Mouse (Mus musculus): Measurements from ENCODE around the gene Ptges3l.
"Not testable (repeated sequence)": the region's sequence is repeated elsewhere in the genome, so short reads cannot be mapped to it uniquely, and the experiment has no call there.

Gene Ptges3l

DNA sequence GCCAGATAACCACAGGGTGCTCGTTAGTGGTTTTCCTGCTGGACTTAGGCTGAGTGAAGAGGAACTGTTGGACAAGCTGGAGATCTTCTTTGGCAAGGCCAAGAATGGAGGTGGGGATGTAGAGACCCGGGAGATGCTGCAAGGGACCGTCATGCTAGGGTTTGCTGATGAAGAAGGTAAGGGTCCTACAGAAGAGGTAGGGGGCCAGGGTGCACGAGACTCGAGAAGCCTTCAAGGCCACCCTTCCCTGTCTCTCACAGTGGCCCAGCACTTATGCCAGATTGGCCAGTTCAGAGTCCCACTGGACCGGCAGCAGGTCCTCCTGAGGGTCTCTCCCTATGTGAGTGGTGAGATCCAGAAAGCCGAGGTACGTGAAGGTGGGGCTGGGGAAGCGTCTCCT, 32.5 kb upstream of the Ptges3l start:
- no peak for DNase-seq (ENCODE audit: low read depth, low spot score)

DNA sequence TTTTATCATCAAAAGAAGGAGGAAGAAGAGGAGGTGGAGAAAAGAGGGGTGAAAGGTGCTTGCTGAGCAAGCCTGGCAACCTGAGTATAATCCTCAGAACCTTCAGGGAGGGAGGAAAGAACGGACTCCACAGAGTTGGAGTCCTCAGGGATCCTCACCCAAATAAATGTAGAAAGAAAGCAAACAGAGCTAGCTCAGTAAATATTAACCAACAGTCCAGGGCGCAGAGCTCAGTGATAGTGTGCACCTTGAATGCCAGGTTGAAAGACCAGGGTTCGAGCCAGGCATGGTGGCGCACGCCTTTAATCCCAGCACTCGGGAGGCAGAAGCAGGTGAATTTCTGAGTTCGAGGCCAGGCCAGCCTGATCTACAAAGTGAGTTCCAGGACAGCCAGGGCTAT, 30.5 kb upstream of the Ptges3l start:
- no peak for DNase-seq (ENCODE audit: low read depth, low spot score)

DNA sequence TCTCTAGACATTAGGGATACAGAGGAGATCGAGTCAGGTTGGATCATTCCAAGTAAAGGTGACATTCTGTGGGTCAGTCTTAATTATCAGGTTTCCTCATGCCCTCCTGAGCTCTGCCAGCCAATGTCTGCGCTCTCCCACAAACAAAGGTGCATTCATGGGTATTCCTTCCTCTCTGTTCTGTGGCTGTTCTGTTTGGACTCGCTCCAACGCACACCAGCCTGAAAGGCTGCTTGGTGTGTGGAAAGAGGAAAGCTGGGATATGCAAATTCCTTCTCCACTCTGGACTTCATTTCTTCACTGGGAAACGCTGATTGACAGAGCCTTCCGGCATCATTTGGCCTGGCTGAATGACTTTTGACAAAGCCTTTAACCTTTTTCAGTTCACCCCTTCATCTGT, 29.6 kb upstream of the Ptges3l start:
- no peak for DNase-seq (ENCODE audit: low read depth, low spot score)

DNA sequence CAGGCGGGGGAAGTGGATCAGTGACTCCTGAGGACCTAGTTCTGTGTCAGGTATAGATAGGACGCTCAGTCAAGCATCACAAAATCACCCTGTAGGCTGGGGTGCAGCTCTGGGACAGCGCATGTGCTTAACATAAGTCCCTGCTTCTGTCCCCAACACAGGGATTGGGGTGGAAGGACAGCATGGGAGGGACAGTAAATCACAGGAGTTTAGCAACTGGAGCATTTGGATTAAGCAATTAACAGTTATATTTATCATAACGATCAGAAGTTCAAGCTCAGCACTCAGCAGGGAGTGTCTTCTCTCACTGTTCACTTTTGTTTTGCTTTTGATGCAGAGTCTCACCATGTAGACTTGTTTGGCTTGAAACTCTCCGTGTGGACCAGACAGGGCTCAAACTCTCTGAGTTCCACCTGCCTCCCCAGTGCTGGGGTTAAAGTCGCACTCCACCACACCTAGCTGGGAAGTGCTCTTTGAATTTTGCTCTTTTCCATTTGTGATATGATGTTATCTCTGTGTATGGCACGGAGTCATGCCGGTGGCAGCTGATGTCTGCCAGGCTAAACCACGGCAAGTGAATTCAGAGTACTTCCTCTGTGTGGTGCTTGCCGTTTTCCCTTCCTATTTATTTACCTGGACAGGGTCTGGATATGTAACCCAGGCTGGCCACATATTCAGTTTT, 27.1 kb upstream of the Ptges3l start:
- no peak for DNase-seq (ENCODE audit: low read depth, low spot score)

DNA sequence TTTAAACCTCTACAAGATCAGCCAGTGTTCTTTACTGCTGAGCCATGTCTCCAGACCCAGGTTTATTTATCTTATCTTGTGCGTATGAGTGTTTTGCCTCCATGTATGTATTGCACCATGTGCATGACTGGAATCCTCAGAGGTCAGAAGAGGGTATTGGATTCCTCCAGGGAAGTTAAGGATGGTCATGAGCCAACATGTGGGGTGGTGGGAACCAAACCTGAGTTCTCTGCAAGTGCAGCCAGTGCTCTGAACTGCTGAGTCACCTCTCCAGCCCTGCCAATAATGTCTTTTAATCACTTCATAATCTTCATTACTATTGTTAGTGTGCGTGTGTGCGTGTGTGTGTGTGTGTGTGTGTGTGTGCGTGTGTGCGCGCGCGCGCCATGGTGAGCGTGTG, 26.4 kb upstream of the Ptges3l start:
- no peak for DNase-seq (ENCODE audit: low read depth, low spot score)

DNA sequence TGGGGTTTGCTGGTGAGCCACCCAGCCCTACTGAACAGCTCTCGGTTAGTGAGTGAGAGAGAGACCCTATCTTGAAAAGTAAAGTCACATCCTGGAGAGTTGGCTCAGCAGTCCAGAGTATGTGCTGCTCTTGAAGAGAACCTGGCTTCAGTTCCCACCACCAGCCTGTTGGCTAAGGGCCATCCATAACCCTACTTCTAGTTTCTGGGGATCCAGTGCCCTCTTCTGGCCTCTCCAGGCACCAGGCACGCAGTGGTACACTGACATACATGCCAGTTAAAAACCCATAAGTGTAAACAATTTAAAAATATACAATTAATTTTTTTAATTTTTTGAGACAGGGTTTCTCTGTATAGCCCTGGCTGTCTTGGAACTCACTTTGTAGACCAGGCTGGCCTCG, 25.3 kb upstream of the Ptges3l start:
- peak; percentile 62 for DNase-seq (ENCODE audit: low read depth, low spot score)

DNA sequence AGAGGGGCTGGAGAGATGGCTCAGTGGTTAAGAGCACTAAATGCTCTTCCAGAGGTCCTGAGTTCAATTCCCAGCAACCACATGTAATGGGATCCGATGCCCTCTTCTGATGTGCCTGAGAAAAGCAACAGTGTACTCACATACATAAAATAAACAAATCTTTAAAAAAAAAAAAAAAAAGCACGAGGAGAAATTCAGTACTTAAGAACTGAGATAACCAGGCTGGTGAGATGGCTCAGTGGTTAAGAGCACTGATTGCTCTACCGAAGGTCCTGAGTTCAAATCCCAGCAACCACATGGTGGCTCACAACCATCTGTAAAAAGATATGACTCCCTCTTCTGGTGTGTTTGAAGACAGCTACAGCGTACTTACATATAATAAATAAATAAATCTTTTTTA, 24.5 kb upstream of the Ptges3l start:
- DNase-seq (ENCODE audit: low read depth, low spot score) = not testable (repeated sequence)

DNA sequence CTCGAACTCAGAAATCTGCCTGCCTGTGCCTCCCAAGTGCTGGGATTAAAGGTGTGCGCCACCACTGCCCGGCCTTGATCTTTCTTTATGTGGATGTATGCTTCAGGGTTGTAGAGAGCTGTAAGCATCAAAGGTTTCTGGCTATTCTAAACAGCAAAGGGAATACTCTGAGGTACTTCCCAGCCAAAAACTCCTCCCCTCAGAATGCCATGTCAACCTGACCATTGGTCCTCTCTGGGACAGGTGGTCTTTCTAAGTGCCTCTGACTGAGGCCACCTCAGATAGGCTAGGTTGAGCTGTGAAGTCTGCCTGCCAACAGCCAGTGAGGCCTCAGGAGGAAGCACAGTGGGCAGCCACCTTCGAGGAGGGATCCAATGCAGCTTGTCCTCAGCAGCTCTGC, 23.8 kb upstream of the Ptges3l start:
- DNase-seq (ENCODE audit: low read depth, low spot score) = peak; percentile 34

DNA sequence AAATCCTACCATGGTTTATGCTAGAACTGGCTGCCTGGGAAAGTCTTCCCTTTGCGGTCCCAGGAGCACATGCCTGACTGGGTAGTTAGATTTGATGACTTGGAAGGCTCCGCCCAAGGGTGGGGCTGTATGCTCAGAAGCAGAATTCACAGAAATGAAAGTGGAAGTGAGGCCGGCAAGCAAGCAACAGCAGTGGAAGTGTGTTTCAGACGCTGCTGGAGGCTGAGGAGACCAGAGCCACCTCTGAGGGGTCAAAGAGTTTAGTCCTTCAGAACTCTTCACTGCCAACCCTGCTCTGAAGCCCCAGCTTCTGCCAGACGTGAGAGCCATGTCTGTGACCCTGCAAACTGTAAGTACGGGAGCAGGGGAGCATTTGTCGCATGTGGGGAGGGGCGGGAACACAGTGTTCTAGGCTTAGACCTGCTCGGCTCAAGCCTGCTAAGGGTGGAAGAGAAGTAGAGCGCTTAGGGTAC, 23.2 kb upstream of the Ptges3l start, which contains the start of gene Ifi35:
Gene Ifi35, plus strand, starts transcription at position 134 of the 473 bp plus-strand sequence.
- DNase-seq (ENCODE audit: low read depth, low spot score) = peak; percentile 90

DNA sequence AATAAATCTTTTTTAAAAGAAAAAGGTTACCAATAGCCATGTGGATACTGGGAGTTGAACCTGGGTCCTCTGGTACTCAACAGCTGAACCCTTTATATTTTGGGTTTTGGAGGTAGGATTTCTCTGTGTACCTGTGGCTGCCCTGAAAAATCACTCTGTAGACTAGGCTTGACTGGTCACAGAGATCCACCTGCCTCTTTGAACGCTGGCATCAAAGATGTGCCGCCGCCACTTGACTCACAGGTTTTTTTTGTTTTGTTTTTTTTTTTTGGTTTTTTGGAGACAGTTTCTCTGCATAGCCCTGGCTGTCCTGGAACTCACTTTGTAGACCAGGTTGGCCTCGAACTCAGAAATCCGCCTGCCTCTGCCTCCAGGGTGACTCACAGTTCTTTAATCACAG, 22.7 kb upstream of the Ptges3l start:
- DNase-seq (ENCODE audit: low read depth, low spot score) = peak; percentile 34

DNA sequence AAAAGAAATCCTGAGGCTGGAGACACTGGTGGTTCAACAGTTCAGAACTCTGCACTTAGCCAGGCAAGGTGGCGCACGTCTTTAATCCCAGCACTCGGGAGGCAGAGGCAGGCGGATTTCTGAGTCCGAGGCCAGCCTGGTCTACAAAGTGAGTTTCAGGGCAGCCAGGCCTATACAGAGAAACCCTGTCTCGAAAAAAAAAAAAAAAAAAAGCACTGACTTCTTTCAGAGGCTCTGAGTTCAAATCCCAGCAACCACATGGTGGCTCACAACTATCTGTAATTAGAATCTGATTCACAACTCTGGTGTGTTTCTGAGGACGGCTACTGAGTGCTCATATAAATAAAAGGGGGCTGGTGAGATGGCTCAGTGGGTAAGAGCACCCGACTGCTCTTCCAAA, 21.7 kb upstream of the Ptges3l start:
- not testable (repeated sequence) for DNase-seq (ENCODE audit: low read depth, low spot score)

DNA sequence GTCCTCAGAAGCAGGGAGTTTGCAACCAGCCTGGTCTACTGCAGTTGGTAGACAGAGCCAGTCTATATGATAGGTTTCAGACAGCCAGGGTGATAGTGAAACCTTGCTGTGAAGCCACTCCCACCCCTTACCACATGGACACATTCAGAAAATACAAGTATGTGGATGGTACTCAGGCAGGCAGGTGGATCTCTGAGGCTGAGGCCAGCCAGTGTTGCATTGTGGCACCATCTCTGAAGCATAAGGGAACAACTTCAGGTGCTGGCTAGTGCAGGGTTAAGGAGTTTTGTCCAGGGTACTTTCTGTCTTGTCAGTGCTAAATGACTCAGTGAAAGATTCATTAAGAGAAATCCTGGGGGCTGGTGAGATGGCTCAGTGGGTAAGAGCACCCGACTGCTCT, 21.2 kb upstream of the Ptges3l start:
- peak; percentile 22 for DNase-seq (ENCODE audit: low read depth, low spot score)

DNA sequence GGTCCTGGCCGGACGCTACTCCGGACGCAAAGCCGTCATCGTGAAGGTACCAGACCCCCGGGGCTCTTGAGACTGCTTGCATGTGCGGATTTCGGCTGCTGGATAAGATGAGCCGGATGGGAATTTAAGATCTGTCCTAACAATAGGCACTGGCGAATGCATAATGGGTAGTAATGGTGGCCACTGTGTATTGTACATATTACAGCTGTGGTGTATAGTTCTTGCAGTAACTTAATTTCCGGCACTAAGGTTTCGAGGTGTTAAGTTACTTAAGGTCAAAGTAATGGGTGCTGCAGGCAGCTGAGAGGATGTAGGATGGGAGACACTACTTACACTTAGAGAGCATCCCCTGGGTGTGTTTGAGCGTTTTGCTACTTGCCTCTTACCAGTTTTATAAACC, 17.6 kb upstream of the Ptges3l start:
- no peak for DNase-seq (ENCODE audit: low read depth, low spot score)

DNA sequence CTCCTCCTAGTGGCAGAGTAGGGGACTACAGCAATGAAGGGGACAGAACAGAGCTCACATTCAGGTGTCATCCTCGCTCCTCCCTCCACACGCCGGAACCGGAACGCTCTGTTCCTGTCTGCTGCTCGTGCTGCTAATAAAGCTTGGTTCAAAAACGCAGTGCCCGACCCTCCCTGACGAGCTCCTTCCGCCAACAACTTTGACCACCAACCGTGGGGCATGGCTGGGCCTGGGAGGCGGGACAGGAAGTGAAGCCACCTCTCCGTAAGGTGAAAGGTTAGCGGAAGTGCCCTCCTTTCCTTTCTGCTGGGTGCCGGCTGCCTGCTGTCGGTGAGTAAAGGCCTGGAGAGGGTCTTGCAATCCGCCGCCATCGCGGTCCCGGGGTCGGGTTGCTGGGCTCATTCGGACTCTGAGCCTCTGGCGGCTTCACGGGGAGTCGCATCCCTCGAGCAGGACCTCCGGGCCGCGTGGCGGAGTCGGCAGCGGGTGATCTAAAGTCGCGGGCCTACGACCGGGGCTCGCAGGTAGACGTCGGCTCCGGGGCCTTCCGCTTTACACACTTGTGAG, 17.1 kb upstream of the Ptges3l start, which contains the start of gene Rpl27:
Gene Rpl27, plus strand, starts transcription at position 172 of the 567 bp plus-strand sequence.
- DNase-seq (ENCODE audit: low read depth, low spot score) = peak; percentile 99

DNA sequence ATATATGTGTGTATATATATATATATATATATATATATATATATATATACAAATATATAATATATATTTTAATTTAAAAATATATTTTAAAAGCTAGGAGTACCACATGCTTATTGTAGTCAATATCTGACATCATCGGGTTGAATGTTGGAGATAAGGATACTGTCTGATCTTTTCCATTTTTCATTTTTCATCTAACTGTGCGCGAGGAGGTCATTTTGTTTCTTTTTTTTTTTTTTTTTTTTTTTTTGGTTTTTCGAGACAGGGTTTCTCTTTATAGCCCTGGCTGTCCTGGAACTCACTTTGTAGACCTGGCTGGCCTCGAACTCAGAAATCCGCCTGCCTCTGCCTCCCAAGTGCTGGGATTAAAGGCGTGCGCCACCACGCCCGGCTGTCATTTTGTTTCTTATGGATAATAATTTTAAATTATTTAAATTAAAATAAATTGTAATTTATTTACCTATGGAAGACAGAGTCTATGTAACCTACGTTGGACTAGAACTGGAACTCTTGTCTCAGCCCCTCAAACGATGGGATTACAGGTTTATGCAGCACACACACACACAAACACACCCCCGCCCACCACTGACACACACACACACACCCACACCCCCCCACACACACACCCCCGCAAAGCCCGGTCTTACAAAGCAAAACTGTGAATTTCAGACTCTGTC, 16.5 kb upstream of the Ptges3l start:
- not testable (repeated sequence) for DNase-seq (ENCODE audit: low read depth, low spot score)

DNA sequence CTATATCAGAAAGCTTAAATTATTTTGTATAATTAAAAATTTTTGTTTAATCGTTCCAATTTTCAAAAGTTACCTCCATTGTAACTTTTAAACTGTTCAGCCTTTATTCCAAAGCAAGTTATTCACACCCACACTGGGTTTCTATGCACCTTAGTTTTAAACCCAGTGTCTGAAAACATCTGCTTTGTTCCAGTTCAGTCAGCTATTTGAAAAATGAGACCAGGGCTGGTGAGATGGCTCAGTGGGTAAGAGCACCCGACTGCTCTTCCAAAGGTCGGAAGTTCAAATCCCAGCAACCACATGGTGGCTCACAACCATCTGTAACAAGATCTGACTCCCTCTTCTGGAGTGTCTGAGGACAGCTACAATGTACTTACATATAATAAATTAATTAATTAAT, 12.9 kb upstream of the Ptges3l start:
- not testable (repeated sequence) for DNase-seq (ENCODE audit: low read depth, low spot score)

DNA sequence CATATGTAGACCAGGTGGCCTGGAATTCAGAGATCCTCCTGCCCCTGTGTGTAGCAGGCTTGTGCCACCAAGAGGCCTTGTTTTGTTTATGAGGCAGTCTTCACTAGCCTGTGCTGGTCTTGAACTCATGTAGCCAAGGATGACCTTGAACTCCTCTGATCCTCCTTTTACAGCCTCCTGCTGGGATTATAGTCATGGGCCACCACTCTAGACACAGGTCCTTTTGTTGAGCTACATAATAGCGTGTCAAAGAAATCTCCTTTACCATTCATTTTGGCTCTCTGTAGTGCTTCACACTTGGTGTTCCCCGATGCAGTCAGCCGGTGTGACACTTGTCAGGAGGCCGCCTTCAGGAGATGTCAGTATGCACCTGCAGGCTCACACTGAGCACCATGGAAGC, 11.8 kb upstream of the Ptges3l start:
- no peak for DNase-seq (ENCODE audit: low read depth, low spot score)

DNA sequence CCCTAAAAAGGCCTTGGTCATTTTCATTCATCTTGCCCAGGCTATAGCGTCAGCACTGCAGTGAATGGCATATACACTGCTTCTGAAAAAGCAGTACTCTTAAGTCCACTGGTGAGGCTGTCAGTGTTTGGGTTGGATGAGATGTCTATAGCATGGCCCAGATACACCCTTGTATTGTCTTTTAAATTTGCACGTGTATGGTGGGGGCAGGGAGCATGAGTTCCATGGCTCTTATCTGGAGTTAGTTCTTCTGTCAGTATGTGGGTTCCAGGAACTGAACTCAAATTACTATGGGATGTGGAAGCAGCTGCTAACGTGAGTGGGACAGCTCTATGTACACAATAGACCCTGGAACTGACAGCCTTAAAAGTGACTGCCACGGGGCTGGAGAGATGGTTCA, 10.7 kb upstream of the Ptges3l start:
- DNase-seq (ENCODE audit: low read depth, low spot score) = no peak

DNA sequence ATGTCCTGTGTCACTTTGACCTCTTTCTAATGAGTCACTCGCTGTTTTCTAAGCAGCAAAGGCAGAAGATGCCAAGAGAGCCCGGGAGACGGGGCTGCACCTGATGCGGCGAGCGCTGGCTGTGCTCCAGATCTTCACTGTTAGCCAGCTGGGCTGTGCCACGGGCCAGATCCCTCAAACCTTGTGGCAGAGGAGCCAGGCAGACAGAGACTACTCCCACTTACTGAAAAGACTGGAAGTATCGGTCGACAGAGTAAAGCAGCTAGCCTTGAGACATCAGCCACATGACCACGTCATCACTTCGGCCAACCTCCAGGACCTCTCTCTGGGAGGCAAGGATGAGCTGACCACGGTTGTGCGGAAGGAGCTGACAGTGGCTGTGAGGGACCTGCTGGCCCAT, 8.3 kb upstream of the Ptges3l start:
- no peak for DNase-seq (ENCODE audit: low read depth, low spot score)

DNA sequence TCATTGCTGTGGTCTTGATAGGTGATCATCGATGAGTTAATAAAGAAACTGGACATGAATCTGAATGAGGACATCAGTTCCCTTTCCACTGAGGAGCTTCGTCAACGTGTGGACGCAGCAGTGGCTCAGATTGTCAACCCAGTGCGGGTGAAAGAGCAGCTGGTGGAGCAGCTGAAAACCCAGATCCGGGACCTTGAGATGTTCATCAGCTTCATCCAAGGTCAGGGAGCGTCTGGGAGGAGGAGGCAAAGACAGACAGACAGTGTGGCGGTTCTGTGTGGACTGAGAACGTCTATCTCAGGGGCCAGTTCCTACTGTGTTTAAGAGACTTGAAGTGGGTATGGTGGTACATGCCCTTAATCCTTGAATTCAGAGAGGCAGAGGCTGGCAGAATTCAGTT, 6.2 kb upstream of the Ptges3l start:
- DNase-seq (ENCODE audit: low read depth, low spot score) = no peak

DNA sequence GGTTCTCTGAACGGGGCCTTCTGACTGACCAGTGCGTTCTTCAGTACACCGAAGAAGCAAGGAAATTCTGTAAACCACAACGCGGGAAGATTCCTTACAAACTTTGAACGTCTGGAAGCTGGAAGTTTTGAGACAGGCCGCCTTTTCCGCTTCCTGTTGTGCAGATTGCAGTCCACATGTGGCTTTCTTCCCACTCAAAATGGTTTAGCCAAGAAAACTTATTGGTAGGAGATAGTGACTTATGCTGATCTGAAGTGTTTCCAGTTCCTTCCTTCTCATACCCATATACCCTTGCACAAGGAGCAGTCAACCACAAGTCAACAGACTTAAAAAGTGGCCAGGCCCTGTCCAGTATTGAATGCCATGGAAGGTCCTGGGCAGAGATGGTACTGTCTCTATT, 1.0 kb upstream of the Ptges3l start:
- DNase-seq (ENCODE audit: low read depth, low spot score) = no peak

DNA sequence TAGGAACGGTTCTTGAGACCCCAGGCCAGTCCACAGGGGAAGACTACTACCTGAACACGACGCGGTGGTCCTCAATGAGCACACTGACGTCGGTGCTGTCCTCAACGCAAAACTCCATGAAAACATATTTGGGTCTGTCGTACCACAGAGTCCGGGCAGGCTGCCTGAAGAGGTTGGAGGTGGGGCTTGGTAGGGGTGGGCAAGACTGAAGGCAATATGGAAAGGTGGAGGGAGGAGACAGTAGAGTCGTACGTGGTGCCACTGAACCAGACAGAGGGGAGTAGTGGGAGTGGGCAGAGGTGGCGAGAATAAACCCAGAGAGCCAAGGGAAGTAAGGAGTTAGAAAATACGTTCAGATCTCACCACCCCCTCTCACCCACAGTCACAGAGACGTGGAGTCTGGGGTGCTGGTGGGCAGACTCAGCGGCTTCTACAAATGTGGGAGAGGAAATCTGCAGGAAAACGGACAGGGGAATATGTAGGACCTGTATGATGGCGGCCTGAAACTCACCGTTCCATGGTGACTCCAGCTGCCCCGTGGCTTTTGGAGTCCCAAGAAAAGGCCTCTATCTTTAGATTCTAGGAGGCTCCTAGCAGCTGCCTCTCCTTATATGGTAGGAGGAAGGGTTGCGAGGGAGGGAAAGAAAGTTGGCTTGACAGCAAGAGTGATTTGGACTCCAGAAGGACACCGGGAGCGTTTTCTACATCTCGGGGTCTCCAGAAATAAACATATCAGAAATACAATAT, 855 bp downstream of the Ptges3l start, which contains the start of gene Gm27029:
Gene Gm27029, minus strand, starts transcription at position 692 of the 747 bp plus-strand sequence.
- peak; percentile 21 for DNase-seq (ENCODE audit: low read depth, low spot score)

Data from CD4-positive, CD25-positive, alpha-beta regulatory T cell, adult 2 months (primary cell).